13 mouse cellular contexts compared by ENCODE assay signal in genomic region chr17:80952305-80952704, GRCm38 (mm10). TPM values are rescaled to one million over a fixed set of nuclear protein-coding genes. Genes with fewer than 3 reads are reported as not detected.
A peak's percentile ranks its signal among the peaks of the same experiment; 100 is the strongest.
DNase-seq lines count a peak whose midpoint lies in the region; ATAC-seq lines count a peak whose summit lies in the region.
"Had no signal": no experiment of that assay in that cellular context is flagged by ENCODE, and none has a peak within 500 bp of the region (broad histone marks: within the 10 kb centered on the region; RNA-seq: fewer than 3 reads in every experiment).

No protein-coding gene starts in this region.

- DNase-seq in frontal cortex, postnatal 25 days (ENCODE audit: low spot score in 2 of 2): no peak
- DNase-seq in cerebellum, adult 11 months: peak; percentile 70
- DNase-seq in layer of hippocampus, adult 9-11 months: peak; percentile 65
- no peak for DNase-seq in neural tube, embryonic 10.5 days (ENCODE audit: extremely low spot score, low spot score)
- no peak for DNase-seq in kidney, adult 18-20 months
- DNase-seq: kidney, postnatal 14 days; lung, adult 2 months had no signal

- no peak overlapping the region for H3K4me2 ChIP-seq in forebrain, embryonic 12.5 days
- H3K4me2 ChIP-seq: limb, embryonic 12.5 days had no signal

- no peaks in the 10 kb centered on the region for H3K27me3 ChIP-seq in forebrain, embryonic 12.5 days

- WGBS in forebrain, embryonic 12.5 days: 48% methylated on average over 7 of the region's 7 CpGs

- H3K9me3 ChIP-seq in forebrain, embryonic 12.5 days: no peaks in the 10 kb centered on the region
- H3K9me3 ChIP-seq: G1E; limb, embryonic 12.5 days had no signal

- no peaks in the 10 kb centered on the region for H3K36me3 ChIP-seq in forebrain, embryonic 12.5 days (replicated peaks)
- H3K36me3 ChIP-seq: G1E; limb, embryonic 12.5 days had no signal

- no peak overlapping the region for H3K9ac ChIP-seq in forebrain, embryonic 12.5 days
- H3K9ac ChIP-seq: limb, embryonic 12.5 days had no signal

- 0 out of 2 replicates have a peak, but pooled peaks have one; percentile 14 for ATAC-seq in frontal cortex, adult (ENCODE audit: low TSS enrichment)
- ATAC-seq in forebrain, embryonic 12.5 days (ENCODE audit: low FRiP score): peak; percentile 71
- no peak for ATAC-seq in megakaryocyte, adult 5-6 weeks (ENCODE audit: poor library complexity, severe bottlenecking)

- H3K4me3 ChIP-seq in forebrain, embryonic 12.5 days (replicated peaks): no peak overlapping the region
- H3K4me3 ChIP-seq: limb, embryonic 12.5 days had no signal

- H3K4me1 ChIP-seq in forebrain, embryonic 12.5 days: peaks cover 36% of the 10 kb centered on the region
- H3K4me1 ChIP-seq: limb, embryonic 12.5 days had no signal

- peak overlapping the region; percentile 32; the same call in 1 of the 2 replicates for H3K27ac ChIP-seq in forebrain, embryonic 12.5 days
- H3K27ac ChIP-seq: limb, embryonic 12.5 days had no signal

RNA-seq across cellular contexts. Expression of gene Tmem178, which starts 7.9 kb away (rescaled TPM):
- 23.9 and 24.1 TPM in 2 replicates for polyA plus RNA-seq in forebrain, embryonic 12.5 days (2016; fragmentation: Nextera tagmentation; extraction: Ambion mirVana)
- total RNA-seq in megakaryocyte, adult 5-6 weeks (2015): 2.4 and 2.7 TPM in 2 replicates
- 0.62 and 1.4 TPM in 2 replicates for total RNA-seq in megakaryocyte, adult 5-6 weeks (2017)
- total RNA-seq: G1E; hematopoietic stem cell, adult 5-6 weeks had no signal
- polyA plus RNA-seq: G1E had no signal

Comparison
In these comparisons a context has a peak if more than half of its experiments do, and no peak if none do; other contexts are left out.
1. DNase-seq: peak in cerebellum, adult 11 months (single experiment) and layer of hippocampus, adult 9-11 months (single experiment); none in frontal cortex, postnatal 25 days (0 of 2), neural tube, embryonic 10.5 days (single experiment) and kidney, adult 18-20 months (single experiment).